Mouse (Mus musculus) forebrain, embryonic 10.5 days (tissue): ENCODE results near the gene Ifitm2. TPM values are rescaled to one million over a fixed set of nuclear protein-coding genes. Genes with fewer than 3 reads are reported as not detected.

Experiments used
- DNase-seq: peaks from one replicate; pipeline ENCODE4 v3.0.0-alpha.2; 2017; ENCODE audit warnings: low spot score; ENCODE audit errors: extremely low spot score
- H3K27ac ChIP-seq: fragments of 300-500 bp; sonication (generic); 2 replicates; pipeline ENCODE4 v1.5.1; 2016; ENCODE audit warnings: mild to moderate bottlenecking
- H3K27me3 ChIP-seq: fragments of 300-500 bp; sonication (generic); 2 replicates; pipeline ENCODE4 v1.6.1; 2016; ENCODE audit warnings: mild to moderate bottlenecking; ENCODE audit not compliant: poor library complexity, severe bottlenecking
- H3K36me3 ChIP-seq: fragments of 300-500 bp; sonication (generic); replicated peaks from 2 replicates; pipeline ENCODE4 v1.6.1; 2016; ENCODE audit warnings: mild to moderate bottlenecking, moderate library complexity
- H3K4me1 ChIP-seq: fragments of 300-500 bp; sonication (generic); 2 replicates; pipeline ENCODE4 v1.6.1; 2016
- H3K4me3 ChIP-seq: fragments of 300-500 bp; sonication (generic); 2 replicates; pipeline ENCODE4 v1.5.1; 2016; ENCODE audit warnings: mild to moderate bottlenecking, moderate library complexity
- H3K9me3 ChIP-seq: fragments of 300-500 bp; sonication (generic); 2 replicates; pipeline ENCODE4 v1.6.1; 2016; ENCODE audit warnings: mild to moderate bottlenecking, moderate library complexity
- WGBS: fragments of 180-500 bp; shearing (Covaris S2); methylation state at CpG from one replicate; pipeline ENCODE4 v1.1.7; 2016; 5-methylcytosine and 5-hydroxymethylcytosine counted together
- polyA plus RNA-seq: library from polyadenylated mRNA; unstranded; fragments of >200 nt; fragmentation: Nextera tagmentation; extraction: Ambion mirVana; gene quantifications from 2 replicates; pipeline ENCODE4 v1.2.1, GENCODE M21; 2016

The Ifitm2 gene
- polyA plus RNA-seq, 1 experiment from 2014 or later: 365 TPM

DNA sequence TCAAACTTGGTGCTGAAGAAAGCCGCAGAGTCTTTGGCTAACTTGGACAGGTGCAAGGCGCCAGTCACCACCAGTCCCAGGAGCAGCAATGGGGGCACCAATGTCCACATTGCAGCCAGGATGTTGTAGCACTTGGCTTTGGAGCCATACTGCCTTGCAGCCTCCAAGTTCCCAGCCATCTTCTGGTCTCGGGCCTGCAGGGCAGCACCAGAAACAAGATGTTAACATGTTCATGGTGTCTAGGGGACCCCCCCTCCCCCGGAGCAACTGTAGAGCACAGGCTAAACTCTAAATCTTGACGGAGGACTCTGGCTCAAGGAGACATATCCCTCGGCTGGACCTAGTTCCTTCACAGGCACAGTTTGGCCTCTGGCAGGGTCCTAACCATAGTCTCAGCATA is 6.5 kb downstream of the Ifitm2 start:
- H3K27me3 ChIP-seq: no peaks in the 10 kb centered on the region
- WGBS: 86% methylated on average over 6 of the region's 6 CpGs
- peaks cover 61% of the 10 kb centered on the region for H3K36me3 ChIP-seq
- no peaks in the 10 kb centered on the region for H3K9me3 ChIP-seq
- peaks cover 41% of the 10 kb centered on the region for H3K4me1 ChIP-seq
- no peak overlapping the region for H3K4me3 ChIP-seq
- DNase-seq: no peak
- no peak overlapping the region for H3K27ac ChIP-seq

DNA sequence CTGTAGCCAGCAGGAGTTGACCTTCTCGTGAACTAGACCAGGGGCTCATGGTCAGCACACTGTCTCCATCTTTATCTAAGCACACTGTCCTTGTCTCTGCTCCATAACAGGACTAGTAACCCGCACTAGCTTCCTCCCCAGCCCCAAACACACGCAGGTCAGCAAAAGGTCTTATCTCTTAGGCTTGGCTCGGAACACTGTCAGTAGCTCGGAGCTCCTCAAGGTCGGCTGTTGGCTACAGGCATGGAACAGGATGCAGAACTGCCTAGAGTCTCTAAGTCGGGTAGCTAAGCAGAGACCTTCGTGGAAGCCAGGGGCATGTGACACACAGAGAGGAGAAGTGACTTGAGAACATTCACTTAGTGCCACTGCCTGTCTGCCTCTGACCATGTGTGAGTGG is 7.6 kb downstream of the Ifitm2 start:
- H3K4me3 ChIP-seq: no peak overlapping the region
- WGBS: 89% methylated on average over 8 of the region's 8 CpGs
- no peaks in the 10 kb centered on the region for H3K27me3 ChIP-seq
- peaks cover 61% of the 10 kb centered on the region for H3K36me3 ChIP-seq
- H3K27ac ChIP-seq: no peak overlapping the region
- H3K4me1 ChIP-seq: peaks cover 33% of the 10 kb centered on the region
- no peak for DNase-seq
- H3K9me3 ChIP-seq: no peaks in the 10 kb centered on the region

DNA sequence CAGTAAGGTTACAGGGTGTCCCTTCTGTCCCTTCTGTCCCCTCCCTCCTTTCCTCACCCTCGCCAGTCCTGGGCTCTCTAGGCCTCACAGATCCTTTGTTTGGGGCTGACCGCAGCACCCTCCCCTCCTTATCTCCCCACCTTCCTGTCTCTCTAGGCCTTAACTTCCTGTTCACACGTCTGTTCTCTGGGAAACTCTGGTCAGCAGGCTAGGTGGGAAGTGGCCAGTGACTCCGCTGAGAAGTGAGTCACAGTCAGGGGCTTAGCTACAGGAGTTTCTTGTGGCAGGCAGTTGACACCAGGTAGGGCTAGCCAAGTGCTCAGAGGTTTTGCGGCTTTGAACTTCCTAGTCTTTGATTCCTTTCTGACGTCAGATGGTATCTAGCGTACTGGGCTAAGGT is 8.8 kb downstream of the Ifitm2 start:
- peaks cover 55% of the 10 kb centered on the region for H3K36me3 ChIP-seq
- no peak for DNase-seq
- no peaks in the 10 kb centered on the region for H3K9me3 ChIP-seq
- H3K27me3 ChIP-seq: no peaks in the 10 kb centered on the region
- no peak overlapping the region for H3K4me3 ChIP-seq
- 73% methylated on average over 7 of the region's 7 CpGs for WGBS
- H3K4me1 ChIP-seq: peaks cover 33% of the 10 kb centered on the region
- H3K27ac ChIP-seq: no peak overlapping the region

DNA sequence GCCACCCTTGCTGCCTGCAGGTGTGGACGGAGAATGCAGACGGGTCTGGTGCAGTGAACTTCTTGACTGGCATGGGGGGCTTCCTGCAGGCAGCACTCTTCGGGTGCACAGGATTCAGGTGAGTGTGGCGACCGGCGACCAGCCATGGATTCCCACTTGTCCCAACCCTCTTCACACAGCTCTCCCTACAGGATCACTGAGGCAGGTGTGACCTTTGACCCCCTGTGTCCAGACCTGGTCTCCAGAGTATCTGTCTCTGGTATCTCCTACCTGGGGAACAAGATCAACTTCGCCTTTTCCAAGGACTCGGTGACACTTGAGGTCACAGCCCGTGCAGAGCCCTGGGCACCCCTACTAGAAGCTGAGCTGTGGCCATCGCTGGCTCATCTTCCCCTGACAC is 9.5 kb downstream of the Ifitm2 start:
- Histone ChIP-seq H3K9me3 (no peaks in the 10 kb centered on the region), H3K4me3 (no peak overlapping the region), H3K36me3 (peaks cover 55% of the 10 kb centered on the region), H3K27me3 (no peaks in the 10 kb centered on the region), H3K4me1 (peaks cover 34% of the 10 kb centered on the region), H3K27ac (no peak overlapping the region)
- DNase-seq: no peak
- 93% methylated on average over 10 of the region's 10 CpGs for WGBS

DNA sequence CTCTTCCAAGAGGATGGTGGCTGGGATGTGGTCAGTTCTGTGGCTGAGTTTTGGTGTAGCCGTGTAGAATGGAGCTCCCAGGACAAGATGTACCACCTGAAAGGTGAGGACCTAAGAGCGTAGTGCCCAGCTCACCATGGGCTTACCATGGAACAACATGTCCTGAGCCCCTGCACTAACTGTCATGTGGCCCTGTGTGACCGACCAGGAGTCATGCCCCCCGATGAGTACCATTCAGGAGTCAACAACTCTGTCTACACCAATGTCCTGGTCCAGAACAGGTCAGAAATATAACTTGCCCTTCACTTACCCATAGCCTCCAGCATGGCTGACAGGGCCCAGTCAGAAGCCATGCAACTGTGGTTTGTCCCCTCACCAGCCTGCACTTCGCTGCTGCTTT is 10.5 kb downstream of the Ifitm2 start:
- Histone ChIP-seq H3K4me3 (no peak overlapping the region), H3K36me3 (peaks cover 54% of the 10 kb centered on the region), H3K27ac (no peak overlapping the region), H3K4me1 (peaks cover 30% of the 10 kb centered on the region), H3K27me3 (no peaks in the 10 kb centered on the region), H3K9me3 (no peaks in the 10 kb centered on the region)
- DNase-seq: no peak
- 91% methylated on average over 5 of the region's 5 CpGs for WGBS

DNA sequence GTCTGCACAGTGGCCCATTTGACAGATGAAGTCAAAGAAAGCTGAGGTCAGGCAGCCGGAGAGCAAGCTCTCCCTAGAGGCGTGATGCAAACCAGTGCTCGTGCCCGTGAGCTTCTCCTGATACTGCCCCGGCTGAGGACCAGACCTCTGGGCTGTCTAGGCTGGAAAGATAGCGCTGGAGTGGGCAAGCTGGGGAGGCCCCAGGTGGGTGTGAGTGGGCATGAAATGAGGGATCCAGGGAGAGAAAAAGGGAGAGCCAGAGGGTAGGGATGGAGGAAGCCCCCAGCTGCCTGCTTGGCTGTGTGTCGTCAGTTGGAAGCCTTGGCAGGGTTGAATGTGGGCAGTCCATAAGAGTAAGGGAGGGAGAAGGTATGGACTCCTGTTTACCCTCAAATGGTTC is 11.6 kb downstream of the Ifitm2 start:
- H3K4me1 ChIP-seq: peaks cover 33% of the 10 kb centered on the region
- WGBS: 93% methylated on average over 7 of the region's 7 CpGs

DNA sequence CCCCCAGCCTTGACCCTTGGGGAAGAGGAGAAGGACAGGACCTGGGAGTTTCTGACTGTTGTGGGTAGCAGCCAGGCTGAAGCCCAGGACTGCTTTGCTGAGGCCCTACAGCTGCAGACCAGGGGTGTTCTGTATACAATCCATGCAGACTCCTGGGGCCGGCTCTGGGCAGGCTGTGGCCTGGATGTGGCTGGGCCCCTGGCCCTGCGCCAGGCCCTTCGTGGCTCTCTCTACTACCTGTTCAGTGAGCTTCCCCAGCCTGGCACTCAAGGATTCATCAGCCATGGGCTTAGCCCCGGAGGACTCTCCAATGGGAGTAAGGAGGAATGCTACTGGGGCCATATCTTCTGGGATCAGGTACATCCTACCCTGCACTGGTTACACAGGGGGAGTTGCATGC is 12.4 kb downstream of the Ifitm2 start:
- peaks cover 36% of the 10 kb centered on the region for H3K4me1 ChIP-seq
- H3K9me3 ChIP-seq: no peaks in the 10 kb centered on the region
- H3K36me3 ChIP-seq: peaks cover 35% of the 10 kb centered on the region
- peaks cover 7% of the 10 kb centered on the region for H3K27me3 ChIP-seq
- no peak overlapping the region for H3K4me3 ChIP-seq
- 84% methylated on average over 4 of the region's 4 CpGs for WGBS
- no peak for DNase-seq
- no peak overlapping the region for H3K27ac ChIP-seq

More for the DNA sequence above, 11.6 kb downstream of the Ifitm2 start:
- no peaks in the 10 kb centered on the region for H3K9me3 ChIP-seq
- H3K4me3 ChIP-seq: no peak overlapping the region
- peaks cover 44% of the 10 kb centered on the region for H3K36me3 ChIP-seq
- no peak for DNase-seq
- no peak overlapping the region for H3K27ac ChIP-seq
- H3K27me3 ChIP-seq: peaks cover 6% of the 10 kb centered on the region

DNA sequence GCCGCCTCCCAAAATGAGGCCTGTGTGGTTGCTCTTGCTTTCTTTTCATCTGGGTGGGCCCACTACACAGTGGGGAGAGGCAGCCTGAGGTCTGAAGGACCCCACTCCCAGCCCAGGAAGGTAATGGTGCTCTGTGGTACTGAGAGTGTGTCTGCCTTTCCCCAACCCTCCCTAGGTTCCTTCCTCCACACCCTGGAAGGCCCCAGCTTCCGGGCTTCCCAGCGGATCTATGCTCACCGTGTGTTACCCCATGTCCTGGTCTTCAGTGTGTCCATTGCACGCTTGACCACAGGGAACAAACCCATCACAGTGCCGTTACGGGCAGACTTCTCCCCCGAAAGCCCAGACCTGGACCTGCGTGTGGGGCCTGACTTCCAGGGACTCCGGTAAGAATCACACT is 13.0 kb downstream of the Ifitm2 start:
- WGBS: 86% methylated on average over 10 of the region's 10 CpGs
- Histone ChIP-seq H3K4me3 (no peak overlapping the region), H3K27ac (no peak overlapping the region)

DNA sequence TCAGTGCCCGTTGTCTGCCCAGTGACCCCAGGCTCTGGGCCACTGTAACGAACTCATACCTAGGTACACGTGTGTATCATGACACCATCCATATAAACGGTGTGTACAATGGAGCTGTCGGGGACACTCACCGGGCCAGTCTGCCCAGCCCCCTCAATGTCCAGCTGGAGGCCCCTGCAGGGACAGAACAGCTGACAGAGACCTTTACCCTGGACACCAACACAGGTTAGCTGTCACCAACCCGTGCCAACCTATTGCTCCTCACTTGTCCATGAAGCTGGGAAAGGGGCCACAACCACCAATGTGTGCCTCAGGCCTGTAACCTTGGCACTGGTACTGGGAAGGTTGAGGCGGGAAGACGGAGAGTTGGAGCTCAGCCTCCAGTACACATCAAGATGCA is 13.4 kb downstream of the Ifitm2 start:
- peaks cover 25% of the 10 kb centered on the region for H3K36me3 ChIP-seq
- peaks cover 36% of the 10 kb centered on the region for H3K4me1 ChIP-seq
- peaks cover 7% of the 10 kb centered on the region for H3K27me3 ChIP-seq
- no peak for DNase-seq
- 68% methylated on average over 9 of the region's 9 CpGs for WGBS
- peak overlapping the region; percentile 92 for H3K27ac ChIP-seq
- peak overlapping the region; percentile 63 for H3K4me3 ChIP-seq
- H3K9me3 ChIP-seq: no peaks in the 10 kb centered on the region

More for the DNA sequence above, 13.0 kb downstream of the Ifitm2 start:
- H3K9me3 ChIP-seq: no peaks in the 10 kb centered on the region
- H3K27me3 ChIP-seq: peaks cover 7% of the 10 kb centered on the region
- H3K4me1 ChIP-seq: peaks cover 36% of the 10 kb centered on the region
- DNase-seq: no peak
- peaks cover 30% of the 10 kb centered on the region for H3K36me3 ChIP-seq

DNA sequence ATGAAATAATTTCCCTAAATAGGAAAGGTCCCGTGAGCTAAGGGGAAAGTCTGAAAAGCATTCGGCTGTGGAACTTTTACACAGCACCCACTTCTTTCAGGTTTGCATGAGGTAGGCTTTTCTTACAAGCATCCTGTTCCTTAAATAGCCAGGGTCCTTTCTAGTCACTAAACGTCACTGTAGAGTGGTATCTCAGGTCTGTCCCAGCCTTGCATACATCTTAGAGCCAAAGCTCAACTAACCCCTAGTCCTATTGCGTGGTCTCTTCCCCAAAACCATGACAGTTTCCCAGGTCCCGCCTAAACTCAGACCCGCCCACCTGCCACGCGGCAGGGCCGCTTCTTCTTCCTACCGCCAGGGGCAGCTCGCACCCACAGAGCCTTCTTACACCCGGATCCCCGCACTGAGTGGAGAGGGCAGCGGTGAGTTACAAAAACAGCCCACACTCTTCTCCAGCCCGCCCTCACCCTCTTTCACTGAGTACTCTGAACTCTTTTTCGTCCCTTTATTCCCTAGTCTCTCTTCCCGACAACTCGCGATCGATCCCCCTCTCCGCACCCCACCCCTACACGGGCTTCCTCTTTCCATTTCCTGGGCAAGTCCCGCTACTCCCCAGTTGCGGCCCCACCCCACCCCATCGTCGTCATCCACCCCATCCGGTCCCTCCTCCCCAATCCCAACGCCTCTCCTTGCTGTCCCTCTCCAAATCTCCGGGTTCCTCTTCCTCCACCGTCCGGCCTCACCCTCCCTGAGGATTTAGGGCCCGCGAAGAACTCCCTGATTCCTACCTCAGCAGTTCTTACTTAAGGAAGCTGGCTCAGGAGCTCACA is 14.3 kb downstream of the Ifitm2 start, which contains the start of gene Pgghg:
TSS of gene Pgghg (plus strand) at position 170 of the 830 bp plus-strand sequence.
- DNase-seq: peak; percentile 87
- Histone ChIP-seq H3K27me3 (peaks cover 7% of the 10 kb centered on the region), H3K4me1 (peaks cover 36% of the 10 kb centered on the region), H3K4me3 (peak within 1 kb of the TSS; percentile 63), H3K36me3 (peaks cover 16% of the 10 kb centered on the region), H3K9me3 (no peaks in the 10 kb centered on the region), H3K27ac (peak within 1 kb of the TSS; percentile 92)
- WGBS: 4% methylated on average over 33 of the region's 33 CpGs

DNA sequence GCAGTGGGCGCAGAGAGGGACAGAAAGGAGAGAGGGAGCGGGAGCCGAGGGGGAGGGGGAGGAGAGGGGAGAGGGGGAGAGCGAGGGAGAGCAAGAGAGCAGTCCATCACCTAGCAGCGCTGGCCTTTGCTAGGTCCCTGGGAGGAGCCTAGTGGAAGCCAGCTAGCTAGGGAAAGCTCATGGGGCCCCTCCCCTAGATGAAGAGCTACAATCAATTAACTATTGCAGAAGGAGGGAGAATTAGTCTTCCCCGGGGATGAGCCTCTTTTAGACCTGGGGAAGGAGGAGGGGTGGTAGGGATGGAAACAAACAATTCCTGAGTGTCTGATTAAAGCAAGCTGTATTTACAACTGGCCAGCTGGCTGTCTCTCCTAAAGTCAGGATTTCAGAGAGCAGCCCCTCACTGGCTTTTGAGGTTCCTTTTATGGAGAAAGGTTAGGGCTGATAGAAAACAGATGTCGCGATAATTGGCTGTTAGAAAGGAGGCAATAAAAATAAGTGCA is 16.1 kb downstream of the Ifitm2 start:
- Histone ChIP-seq H3K4me1 (peaks cover 36% of the 10 kb centered on the region), H3K9me3 (no peaks in the 10 kb centered on the region), H3K27ac (peak overlapping the region; percentile 65), H3K36me3 (peaks cover under 1% of the 10 kb centered on the region; the same call in 1 of the 2 replicates), H3K4me3 (0 out of 2 replicates have a peak overlapping the region, but pooled peaks have one; percentile 12), H3K27me3 (peaks cover 14% of the 10 kb centered on the region)
- DNase-seq: no peak
- WGBS: 11% methylated on average over 8 of the region's 8 CpGs

DNA sequence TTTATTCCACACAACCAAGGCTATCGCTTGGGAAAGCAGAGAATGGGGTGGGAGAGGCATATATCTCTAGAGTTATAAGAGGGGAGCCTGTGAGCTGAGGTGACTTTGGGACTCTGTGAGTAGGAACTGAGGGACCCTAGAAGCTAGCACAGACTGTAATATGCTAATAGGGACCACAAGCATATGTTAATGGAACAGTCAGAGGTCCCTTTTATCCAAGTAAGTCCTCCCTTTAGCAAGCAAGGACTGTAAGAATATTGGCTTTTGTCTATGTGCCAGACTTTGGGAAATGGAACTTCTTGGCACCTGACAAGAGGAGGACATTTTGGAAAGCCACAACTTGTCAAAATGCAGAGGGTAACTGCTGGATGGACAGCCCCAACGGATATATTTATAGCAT is 16.9 kb downstream of the Ifitm2 start:
- DNase-seq: no peak
- WGBS: 18% methylated on average over 2 of the region's 2 CpGs
- Histone ChIP-seq H3K4me3 (no peak overlapping the region), H3K27me3 (peaks cover 14% of the 10 kb centered on the region), H3K4me1 (peaks cover 36% of the 10 kb centered on the region), H3K36me3 (no peaks in the 10 kb centered on the region), H3K27ac (no peak overlapping the region), H3K9me3 (no peaks in the 10 kb centered on the region)

DNA sequence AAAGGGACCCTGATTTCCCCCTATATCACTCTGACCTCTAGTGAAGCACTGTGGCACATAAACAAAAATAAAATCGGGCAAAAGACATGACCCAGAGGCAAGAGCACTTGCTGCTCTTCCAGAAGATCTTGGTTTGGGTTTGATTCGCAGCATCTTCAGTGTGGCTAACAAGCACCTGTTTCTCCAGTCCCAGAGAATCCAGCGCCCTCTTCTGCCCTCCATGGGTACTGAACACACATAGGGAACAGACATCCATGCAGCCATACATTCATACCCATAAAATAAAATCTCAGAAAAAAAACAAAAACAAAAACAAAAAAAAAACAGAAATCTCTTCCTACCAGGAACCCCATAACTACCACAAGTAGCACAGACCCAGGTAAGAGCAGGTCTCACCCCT is 17.4 kb downstream of the Ifitm2 start:
- Histone ChIP-seq H3K4me3 (no peak overlapping the region), H3K27ac (no peak overlapping the region), H3K36me3 (no peaks in the 10 kb centered on the region), H3K4me1 (peaks cover 36% of the 10 kb centered on the region), H3K9me3 (no peaks in the 10 kb centered on the region), H3K27me3 (peaks cover 14% of the 10 kb centered on the region)
- 47% methylated on average over 3 of the region's 3 CpGs for WGBS
- no peak for DNase-seq
